Mouse (Mus musculus) spleen, postnatal 14 days (tissue): ENCODE measurements at regions not wholly inside any gene's neighbourhood (a gene's known extent, or its start where the extent isn't known, plus 50 kb on each side); places are given as distances from the start of the nearest gene placed in this dataset.

Experiments used
- DNase-seq, 2 experiments: peaks; one replicate each; pipeline ENCODE4 v3.0.0; 2021 to 2022; ENCODE audit warnings: low spot score in 2 of 2

DNA sequence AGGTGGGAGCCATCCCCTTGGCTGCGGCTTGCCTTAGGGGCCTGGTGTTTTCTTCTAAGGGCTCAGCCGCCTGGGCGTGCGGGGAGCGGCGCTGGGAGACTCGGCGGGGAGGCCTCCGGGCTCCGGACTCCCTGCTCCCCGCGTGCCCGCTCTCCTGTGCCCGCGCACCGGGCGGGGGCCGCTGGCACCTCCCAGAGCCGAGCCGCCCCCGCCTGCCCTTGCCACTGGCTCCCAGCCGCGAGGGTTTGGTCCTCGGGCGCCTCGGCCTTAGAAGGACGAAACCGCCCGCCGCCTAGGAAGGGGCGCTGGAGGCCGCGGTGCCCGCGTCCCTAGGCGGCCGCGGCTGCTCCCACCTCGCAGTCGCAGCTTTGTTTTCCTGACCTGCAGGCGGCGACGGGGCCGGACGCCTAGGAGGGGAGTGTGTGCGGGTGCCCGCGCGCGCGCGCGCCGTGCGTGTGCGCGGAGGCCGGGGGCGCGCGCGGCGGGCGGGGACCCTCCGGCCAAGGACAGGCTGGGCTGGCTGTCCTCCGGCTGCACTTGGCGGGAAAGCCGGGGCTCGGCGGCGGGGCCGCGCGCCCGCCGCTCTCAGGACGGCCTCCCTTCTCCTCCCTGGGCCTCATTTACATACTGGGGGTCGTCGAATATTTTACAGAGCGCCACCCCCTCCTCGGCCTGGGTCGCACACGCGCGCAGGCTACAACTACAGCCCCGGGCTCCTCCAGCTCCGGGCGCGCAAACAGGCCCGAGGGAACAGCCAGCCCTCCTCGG is 227.1 kb downstream of the Mef2c start:
- no peak for DNase-seq

DNA sequence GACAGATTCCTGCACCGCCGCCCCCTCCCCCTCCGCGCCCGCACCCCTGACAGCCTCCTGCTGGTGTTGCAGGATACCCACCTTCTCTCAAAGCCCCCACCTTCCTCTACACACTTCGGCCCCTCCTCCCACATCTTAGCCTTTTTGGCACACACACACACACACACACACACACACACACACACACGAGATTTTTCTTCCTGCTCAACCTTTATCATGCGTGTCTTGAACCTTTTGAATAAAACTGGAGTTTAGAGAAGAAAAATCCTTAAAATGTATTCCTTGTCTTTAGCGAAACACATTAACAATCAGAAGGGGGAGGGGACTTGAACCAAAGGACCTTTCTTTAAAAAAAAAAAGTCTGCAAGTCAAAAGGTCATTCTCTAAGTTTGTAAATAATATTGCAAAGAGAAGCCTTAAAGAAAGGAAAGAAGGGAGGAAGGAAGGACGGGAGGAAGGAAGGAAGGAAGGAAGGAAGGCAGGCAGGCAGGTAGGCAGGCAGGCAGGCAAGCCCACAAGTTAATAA is 227.7 kb downstream of the Mef2c start:
- DNase-seq = no peak

DNA sequence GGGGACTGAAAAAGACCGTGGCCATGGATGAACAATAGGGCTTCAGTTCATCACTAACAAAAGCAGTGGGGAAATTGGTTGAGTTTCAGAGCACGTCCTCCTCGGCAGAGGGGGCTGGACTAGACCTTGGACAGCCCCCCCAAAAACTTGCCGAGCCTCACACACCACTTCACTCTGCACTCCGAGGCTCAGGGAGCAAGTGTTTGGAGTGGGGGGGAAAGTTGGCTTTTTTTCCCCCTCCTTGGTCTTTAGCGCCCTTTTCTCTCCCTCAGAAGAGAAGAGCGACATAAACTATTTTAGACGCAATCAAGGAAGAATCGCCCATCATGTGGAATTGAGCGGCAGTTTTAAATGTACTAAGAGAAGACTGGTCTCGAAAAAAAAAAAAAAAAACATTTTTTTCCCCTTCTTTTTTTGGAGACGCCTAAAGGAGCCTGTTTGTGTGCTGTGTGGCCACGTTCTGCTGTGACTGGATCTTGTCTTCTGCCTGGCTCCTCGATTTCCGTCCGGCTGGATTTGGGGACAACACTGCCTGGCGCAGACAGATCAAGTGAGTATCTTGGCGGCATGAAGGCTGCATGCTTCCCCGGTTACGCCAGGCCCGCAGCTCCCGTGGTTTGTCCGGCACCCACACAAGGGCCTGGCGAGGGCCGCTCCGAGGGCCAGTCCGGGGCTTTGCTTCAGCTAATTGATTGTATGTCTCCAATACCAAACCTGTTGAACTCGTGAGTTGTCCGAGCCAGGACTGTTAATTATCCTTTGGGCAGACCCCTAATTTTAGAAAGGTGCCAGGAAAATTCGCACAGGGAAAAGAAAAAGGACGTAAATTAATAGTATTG is 228.7 kb downstream of the Mef2c start:
- DNase-seq = no peak

DNA sequence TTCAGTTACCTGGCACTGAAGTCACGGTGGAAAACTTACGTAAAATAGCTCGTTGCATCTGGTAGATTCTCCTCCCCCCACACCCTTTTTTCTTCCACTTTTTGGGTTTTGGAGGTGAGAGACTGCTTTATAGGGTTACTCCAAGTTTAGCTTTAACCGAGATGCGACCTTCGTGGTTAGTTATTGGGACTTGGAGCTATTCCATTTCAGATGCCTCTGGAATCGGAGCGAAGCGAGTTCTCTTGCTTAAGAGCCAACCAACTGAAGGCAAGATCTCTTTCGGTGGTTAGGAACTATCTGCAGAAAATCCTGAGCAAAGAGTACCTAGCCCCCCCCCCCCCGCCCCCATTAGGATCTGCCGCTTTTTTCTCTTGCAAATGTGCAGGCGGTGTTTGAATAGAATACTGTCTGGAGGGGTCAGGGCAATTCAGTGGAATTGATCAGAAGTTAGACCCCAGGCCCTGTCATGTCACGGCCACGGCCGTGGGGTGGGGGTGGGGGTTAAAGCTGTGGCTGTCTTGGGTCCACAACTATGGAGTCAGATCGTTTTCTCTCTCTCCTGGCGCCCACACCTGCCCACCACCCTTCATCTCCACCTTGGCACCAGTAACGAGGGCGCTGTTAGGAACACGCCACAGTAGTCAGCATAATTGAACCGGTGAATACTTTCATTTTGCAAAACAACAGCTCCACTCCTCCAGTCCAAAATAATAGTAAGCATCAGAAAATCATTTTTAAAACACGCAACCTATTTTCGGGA is 229.6 kb downstream of the Mef2c start:
- DNase-seq = no peak

DNA sequence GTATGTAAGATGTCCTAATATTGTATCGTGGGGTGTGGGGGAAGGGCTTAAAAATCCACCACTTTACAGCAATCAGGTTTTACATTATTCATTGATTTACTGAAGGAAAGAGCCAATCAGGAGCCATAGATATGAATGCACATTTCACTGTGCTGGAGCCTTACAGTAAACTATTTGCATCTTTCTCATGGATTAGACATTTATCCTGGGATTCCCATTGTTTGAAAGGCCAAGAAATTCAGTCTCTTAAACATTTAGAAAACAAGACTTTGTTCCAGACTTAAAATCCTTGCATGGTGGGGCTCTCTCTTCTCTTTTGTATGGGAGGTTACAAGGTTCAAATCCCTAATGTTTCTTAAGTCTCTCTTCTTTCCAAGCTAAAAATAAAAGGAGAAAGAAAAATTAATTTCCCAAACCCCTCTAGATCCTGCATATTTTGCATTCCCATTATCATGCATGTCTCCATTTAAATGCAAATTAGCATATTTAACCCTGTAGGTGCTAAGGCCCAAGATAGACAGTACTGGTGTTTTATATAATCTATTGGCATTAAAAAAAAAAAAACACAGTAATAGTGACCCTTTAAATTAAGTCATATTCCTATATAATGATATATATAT is 230.3 kb downstream of the Mef2c start:
- no peak for DNase-seq

DNA sequence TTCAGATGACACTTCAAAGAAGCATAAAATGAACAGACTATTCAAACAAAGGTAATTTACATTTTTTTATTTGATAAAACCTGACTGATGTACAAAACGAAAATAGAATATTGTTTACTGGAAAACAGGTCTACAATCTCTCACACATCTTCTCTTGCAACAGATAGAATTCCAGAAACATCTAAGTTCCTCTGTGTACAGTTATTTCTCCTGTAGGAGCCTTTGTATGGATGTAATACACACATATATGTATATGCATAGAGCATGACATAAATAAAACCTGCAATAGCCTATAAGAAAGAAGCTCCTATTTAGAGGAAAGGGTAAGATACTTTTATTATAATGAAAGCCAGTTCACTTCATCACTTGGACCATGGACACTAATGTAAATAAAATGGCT is 230.8 kb downstream of the Mef2c start:
- no peak for DNase-seq

DNA sequence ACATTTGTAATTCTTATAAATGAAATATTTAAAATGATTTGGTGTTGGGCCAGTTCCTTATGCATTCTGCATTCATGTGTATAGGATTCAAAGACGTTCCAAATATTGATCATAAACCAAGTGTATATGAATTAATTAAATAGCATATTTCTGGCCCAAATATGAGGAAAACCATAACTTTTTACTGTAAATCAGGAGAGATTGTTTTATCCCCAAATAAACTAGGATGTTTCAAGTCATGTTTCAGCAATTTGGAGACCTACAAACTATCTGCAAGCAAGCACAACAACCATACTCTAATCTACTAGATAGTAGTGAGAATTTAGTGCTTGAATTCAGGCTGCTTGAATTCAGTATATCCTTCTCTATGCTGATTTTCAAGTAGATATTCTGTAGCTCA is 231.3 kb downstream of the Mef2c start:
- DNase-seq = no peak

DNA sequence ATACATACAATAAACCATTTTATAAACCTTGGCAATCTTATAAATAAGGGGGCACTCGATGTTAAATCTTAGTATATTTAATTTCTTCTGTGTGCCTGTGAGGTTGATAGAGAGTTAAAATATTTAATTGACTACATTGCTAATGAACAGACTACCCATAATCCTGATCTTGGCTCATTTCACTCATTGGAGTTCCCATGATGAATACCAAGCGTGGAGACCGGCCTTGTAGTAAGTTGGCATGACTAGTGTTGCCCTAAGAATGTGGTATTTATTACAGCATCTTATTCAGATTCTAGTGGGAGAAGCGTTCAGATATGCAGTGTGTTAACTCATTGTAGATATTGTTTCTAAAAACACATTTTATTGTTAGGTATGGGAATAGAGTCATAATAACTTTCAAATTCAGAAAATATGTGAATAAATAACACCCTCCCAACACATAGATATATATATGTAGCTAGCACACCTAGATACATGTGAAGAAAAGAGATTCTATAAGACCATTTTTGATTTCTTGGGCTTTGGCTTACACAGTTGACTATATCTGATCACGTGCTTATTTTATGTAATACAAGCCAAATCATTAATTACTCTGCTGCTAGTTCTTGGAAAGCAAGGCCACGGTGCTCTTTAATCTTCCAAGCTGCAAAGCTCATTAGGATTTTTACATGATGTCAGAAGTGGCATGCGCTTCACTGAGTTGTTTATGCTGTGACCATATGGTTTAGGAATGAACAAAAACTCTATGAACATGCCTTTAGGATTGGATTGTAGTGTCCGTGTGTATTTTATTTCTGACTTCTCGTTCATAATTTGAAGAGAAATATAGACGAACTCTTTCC is 232.0 kb downstream of the Mef2c start:
- DNase-seq = no peak

DNA sequence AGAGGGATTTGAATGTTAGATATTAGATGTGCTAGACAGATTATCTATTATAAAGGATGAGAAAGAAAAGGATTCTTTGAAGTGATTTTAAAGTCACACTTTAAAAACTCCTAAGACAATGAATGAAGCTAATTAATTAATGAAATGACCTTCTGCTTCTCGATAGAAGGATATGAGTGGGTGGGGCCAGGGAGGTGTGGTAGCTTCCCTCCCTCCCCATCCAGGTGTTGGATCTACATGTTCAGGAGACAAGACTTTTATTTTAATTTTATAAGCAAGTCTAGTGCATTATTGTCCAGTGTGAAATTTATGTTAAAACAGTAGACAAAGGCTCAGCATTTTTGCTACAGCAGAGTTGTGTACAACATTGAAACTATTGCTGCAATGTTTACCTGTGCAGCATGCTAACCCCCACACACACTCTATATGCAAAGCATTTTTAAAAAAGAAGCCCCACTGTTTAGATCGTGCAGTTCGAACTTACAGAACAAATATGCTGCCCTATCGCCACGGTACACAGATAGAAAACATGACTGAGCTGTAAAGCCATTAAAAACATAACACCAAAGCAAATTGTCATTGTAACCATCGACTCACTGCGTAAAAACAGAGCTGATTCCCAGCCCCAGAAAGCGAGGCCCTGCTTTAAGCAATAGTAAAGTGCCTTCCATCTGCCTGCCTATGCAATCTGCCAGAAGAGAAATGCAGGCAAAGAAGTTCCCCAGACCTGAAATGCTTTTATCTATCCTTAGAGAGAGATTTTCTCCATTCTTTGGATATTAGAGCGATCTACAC is 233.4 kb downstream of the Mef2c start:
- no peak for DNase-seq

DNA sequence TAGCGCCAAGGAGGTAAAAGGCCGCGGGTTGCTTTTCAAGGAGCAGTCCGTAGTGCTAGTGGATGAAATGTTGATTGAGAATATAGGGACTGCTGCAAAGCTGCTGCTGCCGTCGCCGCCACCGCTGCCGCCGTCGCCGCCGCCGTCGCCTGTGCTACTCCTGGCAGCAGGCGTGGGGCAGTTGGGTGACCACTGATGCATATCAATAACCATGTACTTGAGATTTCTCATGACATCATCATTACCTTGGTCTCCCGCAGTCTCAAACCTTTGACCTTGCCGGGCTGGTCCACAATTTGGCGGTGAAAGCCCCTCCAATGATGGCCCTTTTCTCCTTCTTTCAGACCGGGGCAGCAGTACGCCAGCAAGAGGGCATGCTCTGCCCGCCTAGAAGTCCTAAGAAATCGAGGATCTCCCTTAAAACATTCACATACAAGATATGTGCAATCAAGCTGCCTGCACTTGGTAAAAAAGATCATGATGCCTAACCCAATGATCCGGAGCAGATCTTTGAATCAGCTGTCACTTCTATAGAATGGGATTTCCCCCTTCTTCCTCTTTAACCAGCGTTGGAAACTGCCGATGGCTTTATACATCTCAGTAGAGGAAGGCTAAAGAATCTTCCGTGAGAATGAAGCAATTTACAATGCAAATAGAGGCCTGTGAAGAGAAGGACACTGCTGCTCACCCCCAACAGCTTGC is 234.1 kb downstream of the Mef2c start:
- DNase-seq = no peak

DNA sequence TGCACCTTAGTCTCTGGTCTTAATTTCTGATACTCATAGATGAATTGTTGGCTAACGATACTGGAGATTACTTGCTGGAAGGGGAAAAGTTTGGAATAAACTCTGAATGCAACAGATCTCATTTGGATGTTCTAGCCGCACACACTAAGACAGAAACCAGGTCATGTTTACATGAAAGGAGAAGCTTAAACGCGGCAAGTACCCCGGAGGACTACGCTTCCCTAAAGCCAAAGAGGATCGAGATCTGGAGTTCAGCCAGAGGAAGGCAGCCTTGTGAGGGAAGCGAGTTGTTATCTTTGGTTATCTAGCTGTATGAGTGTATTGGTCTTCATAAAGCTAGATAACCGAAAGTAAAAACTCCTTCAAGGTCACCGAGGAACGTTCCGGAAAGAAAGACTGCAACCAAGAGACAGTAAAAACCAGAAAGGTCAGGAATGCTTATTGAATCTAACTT is 234.7 kb downstream of the Mef2c start:
- no peak for DNase-seq

DNA sequence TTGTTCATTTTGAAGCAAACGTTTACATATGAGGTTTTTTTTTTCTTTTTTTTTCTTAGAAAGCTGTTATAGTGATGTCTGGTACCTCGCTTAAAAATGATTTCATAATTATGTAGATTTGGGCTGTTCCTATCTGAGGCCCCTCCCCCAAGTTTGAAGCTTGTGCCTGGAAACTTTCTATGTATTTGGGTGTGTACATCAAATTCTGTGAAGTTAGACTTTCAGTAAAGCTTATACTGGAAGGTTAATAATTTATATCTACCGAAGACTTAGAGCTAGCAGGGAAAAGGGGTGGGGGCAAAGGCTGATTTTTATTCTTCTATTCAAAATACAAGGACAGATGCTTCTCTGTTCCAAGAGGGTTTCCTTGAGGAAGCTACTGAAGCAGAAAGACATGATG is 235.3 kb downstream of the Mef2c start:
- no peak for DNase-seq

DNA sequence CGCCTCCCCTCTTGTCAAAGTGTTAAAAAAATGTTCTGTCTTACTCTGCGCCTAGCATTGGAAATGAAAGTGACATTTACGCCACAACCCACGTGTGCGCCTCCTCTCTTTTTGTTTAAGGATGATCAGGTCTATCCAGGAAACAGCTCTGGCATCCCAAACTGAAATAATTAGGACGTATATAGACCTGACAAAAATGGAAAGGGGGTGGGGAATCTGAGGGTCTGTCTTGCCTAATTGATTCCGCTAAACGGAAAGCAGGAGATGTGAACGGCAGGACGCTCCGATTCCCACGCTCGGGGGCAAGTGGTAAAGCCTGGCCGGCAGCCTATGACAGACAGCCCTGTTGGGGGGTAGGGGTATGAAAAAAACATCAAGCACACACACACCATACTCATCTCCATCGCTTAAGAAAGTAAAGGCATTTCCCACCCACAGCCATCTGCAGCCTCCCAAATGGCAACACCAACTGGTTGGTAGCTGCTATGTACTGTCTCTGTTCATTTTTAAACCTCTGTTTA is 235.8 kb downstream of the Mef2c start:
- no peak for DNase-seq

DNA sequence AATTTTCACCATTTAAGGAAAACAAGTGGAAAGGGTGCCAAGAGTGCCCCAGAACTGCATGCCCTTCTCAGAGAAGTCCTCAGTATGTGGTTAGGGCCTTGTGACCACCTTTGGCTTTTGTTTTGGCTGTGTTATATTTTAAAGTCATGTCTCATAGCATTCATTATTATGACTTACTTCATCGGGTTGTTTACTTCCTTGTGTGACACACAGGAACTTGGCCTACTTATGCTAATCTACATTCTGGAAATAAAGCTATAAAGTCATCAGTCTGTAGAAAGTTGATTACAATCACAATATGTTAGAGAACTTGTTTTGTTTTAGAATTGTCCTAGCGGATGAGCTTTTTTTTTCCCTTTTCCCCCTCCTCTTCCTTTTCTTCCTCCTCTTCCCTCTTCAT is 236.3 kb downstream of the Mef2c start:
- no peak for DNase-seq

DNA sequence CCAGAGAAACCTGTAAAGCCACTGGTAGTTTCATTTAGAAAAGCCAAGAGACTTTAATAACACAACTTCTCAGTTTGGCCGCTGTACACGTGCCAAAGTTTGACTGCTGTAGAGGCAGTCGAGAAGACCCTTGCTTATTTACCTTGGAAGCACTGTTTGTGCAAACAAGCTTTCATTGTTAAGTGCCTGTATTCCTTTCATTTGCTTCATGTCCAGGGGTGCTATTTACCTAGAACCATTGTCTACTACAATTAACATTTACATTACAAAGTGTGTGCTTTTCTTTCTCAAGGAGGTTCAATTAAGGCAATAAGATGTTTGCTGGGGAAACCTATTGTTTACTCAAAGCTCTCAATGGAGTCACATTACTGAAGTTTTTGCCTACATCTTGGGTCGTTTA is 236.9 kb downstream of the Mef2c start:
- DNase-seq = no peak

DNA sequence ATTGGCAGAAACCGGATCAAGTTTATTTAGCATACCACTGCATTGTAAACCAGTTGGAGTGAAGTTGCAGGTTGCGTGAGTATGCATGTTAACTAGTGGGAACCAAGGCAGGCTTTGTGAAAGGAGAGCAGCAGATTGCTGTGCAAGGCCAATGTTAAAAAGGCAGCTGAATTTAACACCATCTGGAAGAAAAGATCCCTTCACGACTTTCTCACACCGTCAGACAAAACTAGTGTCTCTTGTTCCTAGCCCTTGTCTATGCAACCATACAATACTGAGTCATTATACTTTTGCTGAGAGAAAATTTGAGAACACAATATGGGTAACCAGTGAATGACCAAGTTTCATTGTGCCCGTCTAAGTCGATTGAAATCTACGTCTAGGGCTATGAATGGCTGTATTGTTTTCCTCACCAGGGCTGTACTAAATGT is 237.8 kb downstream of the Mef2c start:
- no peak for DNase-seq

DNA sequence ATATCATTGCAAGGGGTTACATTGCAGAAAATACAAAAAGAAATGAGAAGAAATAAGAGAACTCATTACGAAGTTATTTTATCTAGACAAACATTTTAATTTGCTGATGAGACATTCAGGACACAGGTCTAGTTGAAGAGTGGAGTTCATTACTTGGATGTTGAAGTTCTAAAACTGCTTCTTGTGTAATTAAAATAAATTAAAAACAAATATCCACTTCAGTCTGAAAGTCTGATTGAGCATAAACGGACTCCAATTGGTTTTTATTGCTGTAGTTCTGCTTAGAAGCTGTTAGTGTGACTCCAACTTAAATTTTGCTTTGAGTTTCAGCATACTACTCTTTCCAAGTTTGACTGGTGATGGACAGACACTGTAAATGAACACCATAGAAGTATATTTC is 238.3 kb downstream of the Mef2c start:
- no peak for DNase-seq

DNA sequence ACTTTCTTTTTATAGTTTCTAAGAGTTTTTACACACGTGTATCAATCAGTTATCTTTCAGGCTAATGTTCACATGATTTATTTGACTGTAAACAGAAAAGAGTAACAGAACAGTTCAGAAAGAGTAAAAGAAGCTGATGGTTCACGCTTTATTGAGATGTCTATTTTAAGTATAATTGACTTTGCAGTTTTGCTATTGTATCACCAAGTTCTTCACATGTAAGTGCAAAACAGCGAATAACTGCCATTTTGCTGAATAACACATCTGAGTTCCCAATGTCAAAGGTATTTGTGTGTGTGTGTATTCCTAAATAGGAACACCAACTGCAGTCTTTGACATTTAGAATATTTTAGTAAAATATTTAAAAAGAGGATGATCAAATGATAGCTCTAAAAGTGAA is 238.7 kb downstream of the Mef2c start:
- no peak for DNase-seq

DNA sequence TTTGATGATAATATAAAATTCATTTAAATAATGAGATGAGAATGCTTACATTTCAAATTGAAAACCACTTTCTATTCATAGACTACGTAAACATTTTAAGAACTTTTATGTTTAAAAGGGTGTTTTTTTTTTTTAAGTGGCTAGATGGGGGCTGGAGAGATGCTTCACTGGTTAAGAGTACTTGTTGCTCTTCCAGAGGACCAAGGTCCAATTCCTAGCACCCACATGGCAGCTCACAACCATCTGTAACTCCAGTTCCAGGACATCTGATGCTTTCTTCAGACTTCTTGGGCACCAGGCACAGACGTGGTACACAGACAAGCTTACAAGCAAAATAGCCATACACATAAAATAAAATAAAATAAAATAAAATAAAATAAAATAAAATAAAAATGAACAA is 239.5 kb downstream of the Mef2c start:
- no peak for DNase-seq
